Mouse (Mus musculus): ENCODE measurements around the gene Cdc34.
A peak's percentile ranks its signal among the peaks of the same experiment; 100 is the strongest.

Cdc34 gene

GRCm38 (mm10) chr10:79716254-79716987, 34.4 kb downstream of the Cdc34 start, which contains the start of gene Hcn2:
Gene Hcn2 (plus strand): TSS chr10:79716634.
- no peak for DNase-seq (ENCODE audit: low spot score)

- no peak for DNase-seq (ENCODE audit: low spot score)
Observed at GRCm38 (mm10) chr10:79716988-79717355, 35.0 kb downstream of the Cdc34 start.

GRCm38 (mm10) chr10:79717640-79718357, 35.8 kb downstream of the Cdc34 start:
- DNase-seq (ENCODE audit: low spot score): peak; percentile 75

- DNase-seq (ENCODE audit: low spot score): no peak
Observed at GRCm38 (mm10) chr10:79721089-79721488, 39.1 kb downstream of the Cdc34 start.

- DNase-seq (ENCODE audit: low spot score): no peak
Observed at GRCm38 (mm10) chr10:79723047-79723446, 41.1 kb downstream of the Cdc34 start.

- DNase-seq (ENCODE audit: low spot score): no peak
Observed at GRCm38 (mm10) chr10:79723692-79724091, 41.7 kb downstream of the Cdc34 start.

GRCm38 (mm10) chr10:79726090-79726489, 44.1 kb downstream of the Cdc34 start:
- DNase-seq (ENCODE audit: low spot score): no peak

GRCm38 (mm10) chr10:79728323-79729249, 46.6 kb downstream of the Cdc34 start:
- DNase-seq (ENCODE audit: low spot score): no peak

GRCm38 (mm10) chr10:79729357-79729965, 47.5 kb downstream of the Cdc34 start:
- no peak for DNase-seq (ENCODE audit: low spot score)

GRCm38 (mm10) chr10:79732500-79732899, 50.5 kb downstream of the Cdc34 start:
- no peak for DNase-seq (ENCODE audit: low spot score)

GRCm38 (mm10) chr10:79733847-79734246, 51.9 kb downstream of the Cdc34 start:
- no peak for DNase-seq (ENCODE audit: low spot score)

- DNase-seq (ENCODE audit: low spot score): no peak
Observed at GRCm38 (mm10) chr10:79735361-79735760, 53.4 kb downstream of the Cdc34 start.

GRCm38 (mm10) chr10:79736706-79737105, 54.7 kb downstream of the Cdc34 start:
- no peak for DNase-seq (ENCODE audit: low spot score)
